ENCODE assay signal across 11 mouse cellular contexts in the genomic region with DNA sequence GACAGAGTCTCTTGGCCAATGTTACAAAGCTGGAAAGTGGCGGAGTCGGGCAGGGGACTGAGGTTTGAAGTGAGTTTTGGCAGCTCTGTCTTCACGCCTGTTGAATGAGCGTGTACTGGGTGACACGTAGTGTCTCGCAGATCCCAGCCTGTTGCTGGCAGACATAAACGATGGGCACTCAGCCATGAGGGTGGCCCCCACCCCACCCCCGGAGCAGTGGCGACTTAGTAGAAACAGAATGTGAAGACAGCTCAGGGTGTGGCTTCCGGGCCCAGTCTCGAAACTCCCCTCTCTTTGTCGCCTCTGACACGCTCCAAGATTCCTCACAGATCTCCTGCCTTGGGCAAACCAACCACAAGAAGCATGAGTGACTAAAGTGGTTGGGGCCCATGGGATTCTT. TPM values are rescaled to one million over a fixed set of nuclear protein-coding genes. Genes with fewer than 3 reads are reported as not detected.
DNase-seq lines count a peak whose midpoint lies in the region; ATAC-seq and TF ChIP-seq lines count a peak whose summit lies in the region.
"Had no signal": no experiment of that assay in that cellular context is flagged by ENCODE, and none has a peak within 500 bp of the region (broad histone marks: within the 10 kb centered on the region; RNA-seq: fewer than 3 reads in every experiment).

No protein-coding gene starts in this region.

- no peak overlapping the region for H3K4me3 ChIP-seq in embryonic fibroblast, embryonic 13.5 days (ENCODE audit: insufficient read depth, low read length)
- H3K4me3 ChIP-seq in heart, embryonic 16.5 days (ENCODE audit: low read length) = no peak overlapping the region
- H3K4me3 ChIP-seq: left cerebral cortex, adult 2 months; megakaryocyte, embryonic 14.5 days had no signal

- H3K27ac ChIP-seq in embryonic fibroblast, embryonic 13.5 days (ENCODE audit: insufficient read depth, low read length) = peak overlapping the region; percentile 11; the same call in 1 of the 2 replicates
- no peak overlapping the region for H3K27ac ChIP-seq in heart, embryonic 16.5 days (ENCODE audit: low read length)
- H3K27ac ChIP-seq: left cerebral cortex, adult 2 months had no signal

- peak; percentile 59 for ATAC-seq in heart, embryonic 16.5 days (replicated peaks; ENCODE audit: extremely low read depth, insufficient read depth, low FRiP score)
- no peak for ATAC-seq in frontal cortex, adult (ENCODE audit: low TSS enrichment)
- no peak for ATAC-seq in activated CD4-positive, CD25-positive, alpha-beta regulatory T cell, adult 4 months

- no peaks in the 10 kb centered on the region for H3K27me3 ChIP-seq in heart, embryonic 16.5 days (ENCODE audit: control insufficient read depth, insufficient read depth, low read length)

- peak; percentile 45 for DNase-seq in kidney, postnatal 10 days
- DNase-seq in kidney, postnatal 14 days = no peak
- peak; percentile 78 to 87 for DNase-seq in lung, postnatal 4 days
- no peak for DNase-seq in left cerebral cortex, postnatal 25 days (ENCODE audit: low spot score in 2 of 2)
- DNase-seq: kidney, adult 11 months had no signal

- WGBS in heart, embryonic 16.5 days = 22% methylated on average over 13 of the region's 13 CpGs

- no peak for TF ChIP-seq POLR2A in embryonic fibroblast, embryonic 13.5 days (IDR thresholded peaks at IDR 0.05; ENCODE audit: low read depth, low read length)

- H3K4me2 ChIP-seq in heart, embryonic 16.5 days (ENCODE audit: low read depth, low read length) = no peak overlapping the region

- H3K4me1 ChIP-seq in embryonic fibroblast, embryonic 13.5 days (ENCODE audit: control insufficient read depth, insufficient read depth, low read length) = no peaks in the 10 kb centered on the region
- H3K4me1 ChIP-seq in heart, embryonic 16.5 days (ENCODE audit: control insufficient read depth, insufficient read depth, low read length) = peaks cover 13% of the 10 kb centered on the region

- no peak overlapping the region for H3K9ac ChIP-seq in heart, embryonic 16.5 days (ENCODE audit: low read length)

- intact Hi-C loops in left cerebral cortex, postnatal 25 days (cut with DNase I) = no loop called here

- H3K36me3 ChIP-seq in heart, embryonic 16.5 days (ENCODE audit: control insufficient read depth, insufficient read depth) = no peaks in the 10 kb centered on the region

- no peaks in the 10 kb centered on the region for H3K9me3 ChIP-seq in heart, embryonic 16.5 days (replicated peaks; ENCODE audit: control insufficient read depth, low read length)
- H3K9me3 ChIP-seq: megakaryocyte, embryonic 14.5 days had no signal

- TF ChIP-seq CTCF in embryonic fibroblast, embryonic 13.5 days (IDR thresholded peaks at IDR 0.05; ENCODE audit: borderline replicate concordance, insufficient read depth, low read length) = no peak

RNA-seq across cellular contexts. Expression of gene Ece1, which starts 45.9 kb away (rescaled TPM):
- 65.4 and 94.5 TPM in 2 replicates for polyA plus RNA-seq in embryonic fibroblast, embryonic 13.5 days (2011; ENCODE audit: insufficient read length, low read depth, missing spikeins)
- 57.2 and 69.2 TPM in 2 replicates for polyA plus RNA-seq in heart, embryonic 16.5 days (2015; fragmentation: Nextera tagmentation; extraction: Ambion mirVana)
- 10 to 100 TPM; 17.2 to 18.6 TPM for polyA plus RNA-seq in activated CD4-positive, CD25-positive, alpha-beta regulatory T cell, adult 4 months (2017; shearing (Covaris generic))
- 10 to 100 TPM; 70.5 to 72.2 TPM for total RNA-seq in left cerebral cortex, postnatal 25 days (2021)

Comparison
In these comparisons a context has a peak if more than half of its experiments do, and no peak if none do; other contexts are left out.
1. DNase-seq: peak in kidney, postnatal 10 days (single experiment) and lung, postnatal 4 days (2 of 2); none in kidney, postnatal 14 days (single experiment) and left cerebral cortex, postnatal 25 days (0 of 2).